Mouse (Mus musculus) forebrain, embryonic 16.5 days (tissue): ENCODE data around the gene Robo2. TPM values are rescaled to one million over a fixed set of nuclear protein-coding genes. Genes with fewer than 3 reads are reported as not detected.
"Not testable (repeated sequence)": the region's sequence is repeated elsewhere in the genome, so short reads cannot be mapped to it uniquely, and the experiment has no call there.

Experiments used
- ATAC-seq: fragments of 200-750 bp; cut with Nextera tagmentation; 2 replicates; pipeline ENCODE4 v1.8.0; 2017; ENCODE audit warnings: mild to moderate bottlenecking, moderate library complexity
- H3K27ac ChIP-seq: fragments of 300-500 bp; sonication (generic); 2 replicates; pipeline ENCODE4 v1.5.1; 2014; ENCODE audit warnings: low read length, control low read depth
- H3K27me3 ChIP-seq: fragments of 300-500 bp; sonication (generic); replicated peaks from 2 replicates; pipeline ENCODE4 v1.6.1; 2014; ENCODE audit warnings: low read length; ENCODE audit not compliant: control insufficient read depth, insufficient read depth
- H3K36me3 ChIP-seq: fragments of 300-500 bp; sonication (generic); 2 replicates; pipeline ENCODE4 v1.6.1; 2014; ENCODE audit not compliant: control insufficient read depth, insufficient read depth
- H3K4me1 ChIP-seq: fragments of 300-500 bp; sonication (generic); replicated peaks from 2 replicates; pipeline ENCODE4 v1.6.1; 2014; ENCODE audit warnings: low read length; ENCODE audit not compliant: control insufficient read depth, insufficient read depth
- H3K4me2 ChIP-seq: fragments of 300-500 bp; sonication (generic); 2 replicates; pipeline ENCODE4 v1.6.1; 2014; ENCODE audit warnings: mild to moderate bottlenecking, low read length, control low read depth
- H3K4me3 ChIP-seq: fragments of 300-500 bp; sonication (generic); replicated peaks from 2 replicates; pipeline ENCODE4 v1.5.1; 2014; ENCODE audit warnings: mild to moderate bottlenecking, low read length, control low read depth
- H3K9ac ChIP-seq: fragments of 300-500 bp; sonication (generic); replicated peaks from 2 replicates; pipeline ENCODE4 v1.6.1; 2014; ENCODE audit warnings: low read depth, low read length, control low read depth
- H3K9me3 ChIP-seq: fragments of 300-500 bp; sonication (generic); 2 replicates; pipeline ENCODE4 v1.6.1; 2016; ENCODE audit warnings: low read length; ENCODE audit not compliant: control insufficient read depth
- WGBS: fragments of 180-500 bp; shearing (Covaris S2); extraction: QIAGEN DNeasy Blood & Tissue Kit; methylation state at CpG from one replicate; pipeline ENCODE4 v1.1.7; 2014; 5-methylcytosine and 5-hydroxymethylcytosine counted together
- polyA plus RNA-seq: library from polyadenylated mRNA; unstranded; fragments of >200 nt; fragmentation: Nextera tagmentation; extraction: Ambion mirVana; gene quantifications from 2 replicates; pipeline ENCODE4 v1.2.1, GENCODE M21; 2015

The Robo2 gene
- polyA plus RNA-seq, 1 experiment from 2014 or later, result 132 TPM

- Histone ChIP-seq H3K9me3 (no peaks in the 10 kb centered on the region), H3K4me1 (peaks cover 2% of the 10 kb centered on the region; the same call in 1 of the 2 replicates), H3K9ac (no peak overlapping the region), H3K36me3 (no peaks in the 10 kb centered on the region), H3K4me2 (no peak overlapping the region), H3K27ac (no peak overlapping the region), H3K4me3 (no peak overlapping the region), H3K27me3 (no peaks in the 10 kb centered on the region)
- ATAC-seq, result no peak
- 60% methylated on average over 6 of the region's 6 CpGs for WGBS
Measured at GRCm38 (mm10) chr16:74132833-74133232, 278.8 kb downstream of the Robo2 start.

- no peaks in the 10 kb centered on the region for H3K9me3 ChIP-seq
- H3K27ac ChIP-seq, result no peak overlapping the region
- no peak overlapping the region for H3K4me3 ChIP-seq
- 96% methylated on average over 5 of the region's 5 CpGs for WGBS
- H3K36me3 ChIP-seq, result no peaks in the 10 kb centered on the region
- H3K27me3 ChIP-seq, result no peaks in the 10 kb centered on the region
- ATAC-seq, result no peak
- H3K9ac ChIP-seq, result no peak overlapping the region
- H3K4me2 ChIP-seq, result no peak overlapping the region
- peaks cover 2% of the 10 kb centered on the region; the same call in 1 of the 2 replicates for H3K4me1 ChIP-seq
Measured at GRCm38 (mm10) chr16:74131370-74131769, 280.3 kb downstream of the Robo2 start.

GRCm38 (mm10) chr16:74128443-74128983 lies 283.1 kb downstream of the Robo2 start:
- no peaks in the 10 kb centered on the region for H3K27me3 ChIP-seq
- no peak overlapping the region for H3K9ac ChIP-seq
- H3K9me3 ChIP-seq, result no peaks in the 10 kb centered on the region
- 78% methylated on average over 5 of the region's 5 CpGs for WGBS
- no peaks in the 10 kb centered on the region for H3K36me3 ChIP-seq
- no peak overlapping the region for H3K27ac ChIP-seq
- no peak overlapping the region for H3K4me2 ChIP-seq
- no peak overlapping the region for H3K4me3 ChIP-seq
- ATAC-seq, result no peak
- H3K4me1 ChIP-seq, result no peaks in the 10 kb centered on the region

- Histone ChIP-seq H3K9ac (no peak overlapping the region), H3K9me3 (no peaks in the 10 kb centered on the region), H3K36me3 (no peaks in the 10 kb centered on the region), H3K27me3 (no peaks in the 10 kb centered on the region), H3K4me1 (peaks cover 3% of the 10 kb centered on the region; the same call in 1 of the 2 replicates), H3K4me2 (no peak overlapping the region), H3K4me3 (no peak overlapping the region), H3K27ac (no peak overlapping the region)
- no peak for ATAC-seq
- 37% methylated on average over 3 of the region's 3 CpGs for WGBS
Measured at GRCm38 (mm10) chr16:74113155-74113554, 298.5 kb downstream of the Robo2 start.

- H3K27me3 ChIP-seq, result no peaks in the 10 kb centered on the region
- ATAC-seq, result no peak
- no peak overlapping the region for H3K9ac ChIP-seq
- H3K27ac ChIP-seq, result no peak overlapping the region
- peaks cover 3% of the 10 kb centered on the region; the same call in 1 of the 2 replicates for H3K4me1 ChIP-seq
- no peaks in the 10 kb centered on the region for H3K36me3 ChIP-seq
- WGBS, result 74% methylated on average over 4 of the region's 4 CpGs
- H3K4me3 ChIP-seq, result no peak overlapping the region
- no peak overlapping the region for H3K4me2 ChIP-seq
- H3K9me3 ChIP-seq, result no peaks in the 10 kb centered on the region
Measured at GRCm38 (mm10) chr16:74111101-74111500, 300.5 kb downstream of the Robo2 start.

- not testable (repeated sequence) for ATAC-seq, H3K27ac ChIP-seq, H3K4me1 ChIP-seq, H3K36me3 ChIP-seq, H3K27me3 ChIP-seq, H3K4me3 ChIP-seq, H3K9me3 ChIP-seq, H3K4me2 ChIP-seq, H3K9ac ChIP-seq
- WGBS, result 81% methylated on average over 8 of the region's 8 CpGs
Measured at GRCm38 (mm10) chr16:74104449-74104848, 307.2 kb downstream of the Robo2 start.

- peaks cover 10% of the 10 kb centered on the region; the same call in 1 of the 2 replicates for H3K4me1 ChIP-seq
- H3K9ac ChIP-seq, result no peak overlapping the region
- no peaks in the 10 kb centered on the region for H3K9me3 ChIP-seq
- no peaks in the 10 kb centered on the region for H3K27me3 ChIP-seq
- H3K36me3 ChIP-seq, result no peaks in the 10 kb centered on the region
- no peak overlapping the region for H3K4me3 ChIP-seq
- ATAC-seq, result peak; percentile 39; the same call in 1 of the 2 replicates
- WGBS, result 44% methylated on average over 7 of the region's 7 CpGs
- H3K4me2 ChIP-seq, result no peak overlapping the region
- H3K27ac ChIP-seq, result 0 out of 2 replicates have a peak overlapping the region, but pooled peaks have one; percentile 2
Measured at GRCm38 (mm10) chr16:74092997-74093801, 318.4 kb downstream of the Robo2 start.

GRCm38 (mm10) chr16:74089951-74090350 lies 321.7 kb downstream of the Robo2 start:
- H3K36me3 ChIP-seq, result no peaks in the 10 kb centered on the region
- no peaks in the 10 kb centered on the region for H3K9me3 ChIP-seq
- peaks cover 10% of the 10 kb centered on the region; the same call in 1 of the 2 replicates for H3K4me1 ChIP-seq
- no peak overlapping the region for H3K4me2 ChIP-seq
- no peak overlapping the region for H3K9ac ChIP-seq
- H3K4me3 ChIP-seq, result no peak overlapping the region
- H3K27me3 ChIP-seq, result no peaks in the 10 kb centered on the region
- WGBS, result 53% methylated on average over 1 of the region's 1 CpGs
- H3K27ac ChIP-seq, result peak overlapping the region; percentile 47; the same call in 1 of the 2 replicates
- ATAC-seq, result peak; percentile 94

GRCm38 (mm10) chr16:74084188-74084587 lies 327.4 kb downstream of the Robo2 start:
- Histone ChIP-seq H3K9ac (no peak overlapping the region), H3K27me3 (no peaks in the 10 kb centered on the region), H3K4me2 (no peak overlapping the region), H3K4me3 (no peak overlapping the region), H3K9me3 (no peaks in the 10 kb centered on the region), H3K27ac (no peak overlapping the region), H3K36me3 (no peaks in the 10 kb centered on the region), H3K4me1 (no peaks in the 10 kb centered on the region)
- no peak for ATAC-seq
- 97% methylated on average over 2 of the region's 2 CpGs for WGBS
